Mouse (Mus musculus) neural tube, embryonic 12.5 days (tissue): ENCODE data around the gene A230050P20Rik. TPM values are rescaled to one million over a fixed set of nuclear protein-coding genes. Genes with fewer than 3 reads are reported as not detected.

Source experiments
- ATAC-seq: fragments of 200-750 bp; cut with Nextera tagmentation; 2 replicates; pipeline ENCODE4 v1.8.0; 2017; ENCODE audit warnings: low read depth, mild to moderate bottlenecking, moderate TSS enrichment, moderate library complexity; ENCODE audit not compliant: low FRiP score
- H3K27ac ChIP-seq: fragments of 300-500 bp; sonication (generic); 2 replicates; pipeline ENCODE4 v1.5.1; 2016
- H3K27me3 ChIP-seq: fragments of 300-500 bp; sonication (generic); replicated peaks from 2 replicates; pipeline ENCODE4 v1.6.1; 2016; ENCODE audit warnings: mild to moderate bottlenecking
- H3K36me3 ChIP-seq: fragments of 300-500 bp; sonication (generic); 2 replicates; pipeline ENCODE4 v1.6.1; 2016; ENCODE audit warnings: mild to moderate bottlenecking
- H3K4me1 ChIP-seq: fragments of 300-500 bp; sonication (generic); 2 replicates; pipeline ENCODE4 v1.6.1; 2016
- H3K4me2 ChIP-seq: fragments of 300-500 bp; sonication (generic); replicated peaks from 2 replicates; pipeline ENCODE4 v1.6.1; 2016; ENCODE audit warnings: mild to moderate bottlenecking
- H3K4me3 ChIP-seq: fragments of 300-500 bp; sonication (generic); 2 replicates; pipeline ENCODE4 v1.5.1; 2016
- H3K9ac ChIP-seq: fragments of 300-500 bp; sonication (generic); 2 replicates; pipeline ENCODE4 v1.6.1; 2016; ENCODE audit warnings: mild to moderate bottlenecking
- H3K9me3 ChIP-seq: fragments of 300-500 bp; sonication (generic); 2 replicates; pipeline ENCODE4 v1.6.1; 2016; ENCODE audit warnings: mild to moderate bottlenecking
- WGBS: fragments of 180-500 bp; shearing (Covaris S2); methylation state at CpG from one replicate; pipeline ENCODE4 v1.1.7; 2016; 5-methylcytosine and 5-hydroxymethylcytosine counted together
- microRNA-seq: library from miRNA; unstranded; fragments of <30 nt; microRNA quantifications from one replicate; pipeline ENCODE4, GENCODE M21; 2017
- polyA plus RNA-seq: library from polyadenylated mRNA; unstranded; fragments of >200 nt; fragmentation: Nextera tagmentation; extraction: Ambion mirVana; gene quantifications from 2 replicates; pipeline ENCODE4 v1.2.1, GENCODE M21; 2016

A230050P20Rik gene
- polyA plus RNA-seq, 1 experiment from 2014 or later: 1.6 TPM

GRCm38 (mm10) chr9:20901466-20902173 is 33.2 kb downstream of the A230050P20Rik start:
- H3K27me3 ChIP-seq: no peaks in the 10 kb centered on the region
- no peak for ATAC-seq

DNA sequence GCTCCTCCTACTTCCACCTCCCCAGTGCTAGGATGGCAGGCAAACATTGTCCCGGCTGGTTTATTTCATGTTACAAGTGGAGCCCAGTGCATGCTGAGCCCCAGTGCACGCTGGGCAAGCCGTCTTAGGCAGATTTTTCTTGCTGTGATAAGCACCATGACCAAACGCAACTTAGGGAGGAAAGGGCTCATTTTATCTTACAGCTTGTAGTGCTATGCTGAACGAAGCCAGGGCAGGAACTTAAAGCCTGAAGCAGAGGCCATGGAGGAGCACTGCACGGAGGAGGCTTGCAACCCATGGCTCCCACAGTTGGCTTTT is 33.7 kb downstream of the A230050P20Rik start:
- H3K36me3 ChIP-seq: peaks cover 19% of the 10 kb centered on the region
- no peak overlapping the region for H3K27ac ChIP-seq
- H3K27me3 ChIP-seq: no peaks in the 10 kb centered on the region
- 46% methylated on average over 6 of the region's 6 CpGs for WGBS
- H3K4me2 ChIP-seq: no peak overlapping the region
- H3K4me1 ChIP-seq: peaks cover 10% of the 10 kb centered on the region
- no peaks in the 10 kb centered on the region for H3K9me3 ChIP-seq
- H3K9ac ChIP-seq: no peak overlapping the region
- ATAC-seq: no peak
- no peak overlapping the region for H3K4me3 ChIP-seq

More at GRCm38 (mm10) chr9:20901466-20902173, 33.2 kb downstream of the A230050P20Rik start:
- Histone ChIP-seq H3K4me3 (no peak overlapping the region), H3K4me2 (no peak overlapping the region), H3K9me3 (no peaks in the 10 kb centered on the region), H3K9ac (no peak overlapping the region), H3K36me3 (peaks cover 20% of the 10 kb centered on the region), H3K27ac (no peak overlapping the region), H3K4me1 (peaks cover 12% of the 10 kb centered on the region)
- 17% methylated on average over 13 of the region's 13 CpGs for WGBS

GRCm38 (mm10) chr9:20909948-20910347 is 41.5 kb downstream of the A230050P20Rik start:
- H3K27me3 ChIP-seq: no peaks in the 10 kb centered on the region
- no peaks in the 10 kb centered on the region for H3K4me1 ChIP-seq
- ATAC-seq: no peak
- no peaks in the 10 kb centered on the region for H3K9me3 ChIP-seq
- H3K4me2 ChIP-seq: no peak overlapping the region
- 96% methylated on average over 9 of the region's 9 CpGs for whole genome bisulfite sequencing
- H3K27ac ChIP-seq: no peak overlapping the region
- H3K36me3 ChIP-seq: peaks cover 95% of the 10 kb centered on the region
- H3K9ac ChIP-seq: no peak overlapping the region
- H3K4me3 ChIP-seq: no peak overlapping the region

- H3K27me3 ChIP-seq: no peaks in the 10 kb centered on the region
- no peak overlapping the region for H3K9ac ChIP-seq
- H3K27ac ChIP-seq: no peak overlapping the region
- no peaks in the 10 kb centered on the region for H3K4me1 ChIP-seq
- no peaks in the 10 kb centered on the region for H3K9me3 ChIP-seq
- no peak overlapping the region for H3K4me3 ChIP-seq
- peaks cover 100% of the 10 kb centered on the region for H3K36me3 ChIP-seq
- no peak for ATAC-seq
- H3K4me2 ChIP-seq: no peak overlapping the region
- 87% methylated on average over 4 of the region's 4 CpGs for WGBS
Observed at GRCm38 (mm10) chr9:20916160-20916559, 47.7 kb downstream of the A230050P20Rik start.

DNA sequence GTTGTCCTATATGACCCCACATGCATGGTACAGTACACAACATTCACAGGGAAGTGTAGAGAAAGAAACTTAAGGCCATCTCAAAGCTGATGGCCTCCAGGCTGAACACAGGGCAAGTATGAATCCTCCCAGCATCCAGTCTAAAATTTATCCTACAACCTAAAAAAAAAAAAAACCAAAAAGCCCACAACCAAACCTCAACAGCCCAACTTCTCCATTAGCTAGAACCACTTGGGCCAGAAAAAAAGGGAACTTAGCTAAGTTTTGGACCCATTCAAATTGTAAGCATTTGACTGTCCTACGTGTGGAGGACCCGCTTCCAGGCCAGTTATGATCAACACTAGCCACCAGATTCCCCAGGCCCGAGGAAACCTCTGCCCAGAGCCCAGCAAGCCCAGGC is 54.8 kb downstream of the A230050P20Rik start:
- H3K9ac ChIP-seq: no peak overlapping the region
- no peak for ATAC-seq
- no peaks in the 10 kb centered on the region for H3K27me3 ChIP-seq
- H3K27ac ChIP-seq: no peak overlapping the region
- H3K4me3 ChIP-seq: no peak overlapping the region
- H3K4me2 ChIP-seq: no peak overlapping the region
- peaks cover 98% of the 10 kb centered on the region for H3K36me3 ChIP-seq
- no peaks in the 10 kb centered on the region for H3K4me1 ChIP-seq
- H3K9me3 ChIP-seq: no peaks in the 10 kb centered on the region
- WGBS: 96% methylated on average over 3 of the region's 3 CpGs

Small RNA genes lying within 50 kb of the gene (microRNA-seq; reads per million reads assigned to microRNA genes)
- not detected for gene Mir7081

Other genes with a start within 250 kb of the A230050P20Rik start
- 463 and 477 TPM in 2 replicates for gene Ubl5, start 225.8 kb upstream of the A230050P20Rik start, polyA plus RNA-seq
- gene Fbxl12, start 223.9 kb upstream of the A230050P20Rik start, polyA plus RNA-seq: 19.4 and 19.9 TPM in 2 replicates
- gene Pin1, start 216.5 kb upstream of the A230050P20Rik start, polyA plus RNA-seq: 52.8 and 56.0 TPM in 2 replicates
- 89.8 and 93.4 TPM in 2 replicates for gene Olfm2, start 122.3 kb upstream of the A230050P20Rik start, polyA plus RNA-seq
- gene Col5a3, start 53.6 kb upstream of the A230050P20Rik start, polyA plus RNA-seq: 0.47 and 0.75 TPM in 2 replicates
- gene Rdh8, start 50.1 kb upstream of the A230050P20Rik start, polyA plus RNA-seq: not detected in 2 replicates
- gene Angptl6, start 11.1 kb downstream of the A230050P20Rik start, polyA plus RNA-seq: 5.8 and 6.7 TPM in 2 replicates
- 54.1 and 58.6 TPM in 2 replicates for gene Ppan, start 19.5 kb downstream of the A230050P20Rik start, polyA plus RNA-seq
- 301 and 309 TPM in 2 replicates for gene Eif3g, start 30.0 kb downstream of the A230050P20Rik start, polyA plus RNA-seq
- gene Dnmt1, start 91.2 kb downstream of the A230050P20Rik start, polyA plus RNA-seq: 89.4 and 92.4 TPM in 2 replicates
- 17.7 and 19.5 TPM in 2 replicates for gene S1pr2, start 108.1 kb downstream of the A230050P20Rik start, polyA plus RNA-seq
- gene Mrpl4, start 134.1 kb downstream of the A230050P20Rik start, polyA plus RNA-seq: 116 and 121 TPM in 2 replicates
- gene Icam1, start 147.3 kb downstream of the A230050P20Rik start, polyA plus RNA-seq: 5.0 and 5.8 TPM in 2 replicates
- gene Icam4, start 160.7 kb downstream of the A230050P20Rik start, polyA plus RNA-seq: 1.6 and 2.1 TPM in 2 replicates
- 0.14 and 0.15 TPM in 2 replicates for gene Icam5, start 163.4 kb downstream of the A230050P20Rik start, polyA plus RNA-seq
- 0.66 and 2.9 TPM in 2 replicates for gene Zglp1, start 198.5 kb downstream of the A230050P20Rik start, polyA plus RNA-seq
- 0.96 and 1.7 TPM in 2 replicates for gene Gm49373, start 204.5 kb downstream of the A230050P20Rik start, polyA plus RNA-seq
- 44.0 and 57.0 TPM in 2 replicates for gene Fdx1l, start 205.0 kb downstream of the A230050P20Rik start, polyA plus RNA-seq
- 1.6 and 2.8 TPM in 2 replicates for gene Gm38431, start 223.4 kb downstream of the A230050P20Rik start, polyA plus RNA-seq
- gene Raver1, start 223.4 kb downstream of the A230050P20Rik start, polyA plus RNA-seq: 54.2 and 63.4 TPM in 2 replicates